Mouse (Mus musculus) liver, adult 2 months (tissue): ENCODE data around the gene 3110082J24Rik.
"Not testable (repeated sequence)": the region's sequence is repeated elsewhere in the genome, so short reads cannot be mapped to it uniquely, and the experiment has no call there.

Experiments used
- CTCF ChIP-seq: fragments of 200-500 bp; IDR thresholded peaks from 2 replicates; pipeline ENCODE4 v1.5.1; 2011; ENCODE audit warnings: low read depth, low read length, control low read depth
- POLR2A ChIP-seq: fragments of 200-500 bp; IDR thresholded peaks from 2 replicates; pipeline ENCODE4 v1.6.1; 2011; ENCODE audit warnings: low read length, control low read depth; ENCODE audit not compliant: insufficient read depth; ENCODE audit errors: extremely low read depth

- not testable (repeated sequence) for TF ChIP-seq CTCF, POLR2A
These were observed 46.3 kb downstream of the 3110082J24Rik start for GRCm38 (mm10) chr5:30059607-30060006.
